Mouse (Mus musculus) cortical plate, adult 2 months (tissue): ENCODE measurements at regions not wholly inside any gene's neighbourhood (a gene's known extent, or its start where the extent isn't known, plus 50 kb on each side); places are given as distances from the start of the nearest gene placed in this dataset.

ENCODE experiments used
- CTCF ChIP-seq: fragments of 200-500 bp; IDR thresholded peaks from 2 replicates; pipeline ENCODE4 v1.5.1; 2011; ENCODE audit warnings: mild to moderate bottlenecking, control low read depth, low read length; ENCODE audit not compliant: insufficient read depth; ENCODE audit errors: extremely low read depth
- POLR2A ChIP-seq: fragments of 200-500 bp; IDR thresholded peaks from 2 replicates; pipeline ENCODE4 v1.6.1; 2011; ENCODE audit warnings: mild to moderate bottlenecking, low read length, control low read depth; ENCODE audit not compliant: insufficient read depth; ENCODE audit errors: extremely low read depth

- TF ChIP-seq POLR2A (no peak), CTCF (no peak)
Measured at GRCm38 (mm10) chr14:37237191-37237590, 102.1 kb upstream of the Ghitm start.
